Mouse (Mus musculus): ENCODE results near the gene Mblac2. TPM values are rescaled to one million over a fixed set of nuclear protein-coding genes. Genes with fewer than 3 reads are reported as not detected.
"Not testable (repeated sequence)": the region's sequence is repeated elsewhere in the genome, so short reads cannot be mapped to it uniquely, and the experiment has no call there.

The Mblac2 gene
- total and polyA plus RNA-seq, 3 experiments, result 0.58 to 1.2 TPM; not detected in 1

DNA sequence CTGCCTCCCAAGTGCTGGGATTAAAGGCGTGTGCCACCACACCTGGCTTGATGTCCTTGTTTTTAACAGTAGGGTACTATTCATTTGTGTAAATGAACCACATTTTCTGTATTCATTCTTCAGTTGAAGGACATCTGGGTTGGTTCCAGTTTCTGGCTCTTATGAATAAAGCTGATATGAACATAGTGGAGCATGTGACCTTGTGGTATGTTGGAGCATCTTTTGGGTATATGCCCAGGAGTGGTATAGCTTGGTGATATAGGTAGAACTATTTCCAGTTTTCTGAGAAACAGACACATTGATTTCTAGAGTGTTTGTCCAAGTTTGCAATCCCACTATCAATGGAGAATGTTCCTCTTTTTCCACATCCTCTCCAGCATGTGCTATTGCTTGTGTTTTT is 2.8 kb downstream of the Mblac2 start:
- no peak overlapping the region for H3K4me3 ChIP-seq (ENCODE audit: control insufficient read depth in 1 of 2, insufficient read depth in 1 of 2, low read depth in 2 of 2, low read length in 2 of 2)
- peaks cover 0 to 17% of the 10 kb centered on the region in 2 experiments; a peak in 2 of 4 replicates for H3K36me3 ChIP-seq (ENCODE audit: control insufficient read depth in 1 of 2, insufficient read depth in 2 of 2, low read length in 2 of 2)
- peaks cover 10% of the 10 kb centered on the region for H3K79me2 ChIP-seq (ENCODE audit: control insufficient read depth, insufficient read depth, low read length, poor library complexity)

DNA sequence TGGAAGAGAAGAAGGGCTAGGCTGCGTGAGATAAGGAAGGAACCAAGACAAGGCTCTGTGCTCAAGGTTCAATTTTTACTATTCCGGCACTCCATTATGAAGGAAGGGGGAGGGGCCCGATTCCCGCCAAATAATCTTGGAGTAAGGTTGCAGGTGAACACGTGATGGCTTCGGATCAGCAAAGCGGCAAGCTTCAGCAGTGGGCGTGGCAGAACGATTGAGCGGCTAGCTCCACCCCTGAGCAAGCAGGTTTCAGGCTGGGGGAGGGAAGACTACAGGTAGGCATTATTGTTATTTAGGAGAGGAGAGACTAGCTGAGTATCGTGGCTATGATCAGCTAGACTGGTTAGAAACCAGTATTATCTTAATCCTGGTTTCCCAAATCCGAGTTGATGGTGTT is 17.0 kb downstream of the Mblac2 start:
- peaks cover 0 to 12% of the 10 kb centered on the region in 2 experiments; a peak in 2 of 4 replicates for H3K36me3 ChIP-seq (ENCODE audit: control insufficient read depth in 1 of 2, insufficient read depth in 2 of 2, low read length in 2 of 2)
- not testable (repeated sequence) for H3K27me3 ChIP-seq (ENCODE audit: control insufficient read depth in 1 of 2, insufficient read depth in 2 of 2, low read length in 2 of 2); H3K9ac ChIP-seq (ENCODE audit: control insufficient read depth, low read depth, low read length, poor library complexity, severe bottlenecking); H3K79me2 ChIP-seq (ENCODE audit: control insufficient read depth, insufficient read depth, low read length, poor library complexity); DNase-seq (ENCODE audit: low read depth, low spot score); H3K9me3 ChIP-seq (replicated peaks; ENCODE audit: insufficient read depth, low read length); H3K27ac ChIP-seq (ENCODE audit: control insufficient read depth, low read depth, low read length); H3K4me1 ChIP-seq (ENCODE audit: control insufficient read depth in 1 of 2, insufficient read depth in 2 of 2, low read length in 2 of 2); H3K4me3 ChIP-seq (ENCODE audit: control insufficient read depth in 1 of 2, insufficient read depth in 1 of 2, low read depth in 2 of 2, low read length in 2 of 2)

More for the DNA sequence above, 2.8 kb downstream of the Mblac2 start:
- Histone ChIP-seq H3K9ac (ENCODE audit: control insufficient read depth, low read depth, low read length, poor library complexity, severe bottlenecking) (no peak overlapping the region), H3K27ac (ENCODE audit: control insufficient read depth, low read depth, low read length) (no peak overlapping the region), H3K27me3 (ENCODE audit: control insufficient read depth in 1 of 2, insufficient read depth in 2 of 2, low read length in 2 of 2) (no peaks in the 10 kb centered on the region), H3K4me1 (ENCODE audit: control insufficient read depth in 1 of 2, insufficient read depth in 2 of 2, low read length in 2 of 2) (peaks cover 5 to 16% of the 10 kb centered on the region in 2 experiments; a peak in 3 of 4 replicates), H3K9me3 (replicated peaks; ENCODE audit: insufficient read depth, low read length) (no peaks in the 10 kb centered on the region)
- DNase-seq (ENCODE audit: low read depth, low spot score), result peak; percentile 66
- TF ChIP-seq USF2 (IDR thresholded peaks at IDR 0.05; ENCODE audit: borderline replicate concordance in 1 of 2, insufficient read depth in 1 of 2, low read depth in 1 of 2, low read length in 2 of 2) (0 out of 4 replicates have a peak, but pooled peaks of 1 of the 2 experiments have one; percentile 44), ETS1 (IDR thresholded peaks at IDR 0.05; ENCODE audit: low read depth, low read length) (peak; percentile 52), MAX (IDR thresholded peaks at IDR 0.05; ENCODE audit: low read length) (peak; percentile 35; the same call in 1 of the 2 replicates), USF1 (IDR thresholded peaks at IDR 0.05; ENCODE audit: low read depth, low read length) (peak; percentile 87), RCOR1 (IDR thresholded peaks at IDR 0.05; ENCODE audit: low read depth, low read length) (peak; percentile 35; the same call in 1 of the 2 replicates), EP300 (IDR thresholded peaks at IDR 0.05; ENCODE audit: low read depth in 1 of 2, low read length in 2 of 2) (peak in 1 of 2 experiments; percentile 28; a peak in 2 of 4 replicates), CHD1 (IDR thresholded peaks at IDR 0.05; ENCODE audit: low read depth, low read length) (no peak), TCF12 (IDR thresholded peaks at IDR 0.05; ENCODE audit: low read depth, low read length) (peak; percentile 20; the same call in 1 of the 2 replicates), BHLHE40 (IDR thresholded peaks at IDR 0.05; ENCODE audit: borderline replicate concordance, low read depth, low read length) (peak; percentile 78), MAFK (IDR thresholded peaks at IDR 0.05; ENCODE audit: borderline replicate concordance, low read depth, low read length) (no peak), TAL1 (IDR thresholded peaks at IDR 0.05; ENCODE audit: low read length) (no peak), UBTF (IDR thresholded peaks at IDR 0.05; ENCODE audit: borderline replicate concordance, insufficient read depth, low read depth, low read length) (no peak)

DNA sequence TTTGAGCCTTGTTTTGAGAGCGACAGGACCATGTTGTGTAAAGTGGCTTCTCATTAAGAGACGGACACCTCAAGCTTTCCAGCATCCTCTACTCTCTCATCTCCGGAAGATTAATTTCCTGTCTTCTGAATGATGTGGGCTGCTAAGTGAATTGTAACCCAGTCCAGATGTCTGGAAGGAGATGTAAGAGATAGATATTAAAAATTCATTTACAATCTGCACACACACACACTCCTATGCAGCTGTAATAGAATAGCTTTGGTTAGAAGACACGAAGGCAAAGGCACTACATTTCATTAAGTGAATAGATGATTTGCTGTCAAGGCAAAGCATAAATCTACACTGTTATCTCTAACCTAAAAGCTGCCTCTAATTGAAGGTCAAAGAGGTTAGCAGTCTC is 18.0 kb downstream of the Mblac2 start:
- Histone ChIP-seq H3K9me3 (replicated peaks; ENCODE audit: insufficient read depth, low read length) (no peaks in the 10 kb centered on the region), H3K27me3 (ENCODE audit: control insufficient read depth in 1 of 2, insufficient read depth in 2 of 2, low read length in 2 of 2) (no peaks in the 10 kb centered on the region), H3K27ac (ENCODE audit: control insufficient read depth, low read depth, low read length) (no peak overlapping the region), H3K4me1 (ENCODE audit: control insufficient read depth in 1 of 2, insufficient read depth in 2 of 2, low read length in 2 of 2) (peaks cover 5 to 10% of the 10 kb centered on the region in 2 experiments; a peak in 3 of 4 replicates), H3K36me3 (ENCODE audit: control insufficient read depth in 1 of 2, insufficient read depth in 2 of 2, low read length in 2 of 2) (peaks cover 0 to 12% of the 10 kb centered on the region in 2 experiments; a peak in 2 of 4 replicates), H3K4me3 (ENCODE audit: control insufficient read depth in 1 of 2, insufficient read depth in 1 of 2, low read depth in 2 of 2, low read length in 2 of 2) (no peak overlapping the region), H3K9ac (ENCODE audit: control insufficient read depth, low read depth, low read length, poor library complexity, severe bottlenecking) (no peak overlapping the region), H3K79me2 (ENCODE audit: control insufficient read depth, insufficient read depth, low read length, poor library complexity) (no peaks in the 10 kb centered on the region)
- no peak for DNase-seq (ENCODE audit: low read depth, low spot score)
- TF ChIP-seq USF2 (IDR thresholded peaks at IDR 0.05; ENCODE audit: borderline replicate concordance in 1 of 2, insufficient read depth in 1 of 2, low read depth in 1 of 2, low read length in 2 of 2), result no peak
- TF ChIP-seq GATA1 (IDR thresholded peaks at IDR 0.05; ENCODE audit: low read depth, low read length), result no peak
- TF ChIP-seq SIN3A (IDR thresholded peaks at IDR 0.05; ENCODE audit: low read length), result no peak
- no peak for TF ChIP-seq NRF1 (IDR thresholded peaks at IDR 0.05; ENCODE audit: insufficient read depth, low read depth, low read length, poor library complexity, severe bottlenecking)
- TF ChIP-seq MXI1 (IDR thresholded peaks at IDR 0.05; ENCODE audit: low read depth, low read length), result no peak
- no peak for TF ChIP-seq ELF1 (IDR thresholded peaks at IDR 0.05; ENCODE audit: low read depth, low read length)
- TF ChIP-seq UBTF (IDR thresholded peaks at IDR 0.05; ENCODE audit: borderline replicate concordance, insufficient read depth, low read depth, low read length), result no peak
- no peak for TF ChIP-seq CTCF (IDR thresholded peaks at IDR 0.05 in 2 of 3, conservative IDR thresholded peaks at IDR 0.05 in 1 of 3; ENCODE audit: control insufficient read depth in 1 of 3, insufficient read depth in 1 of 3, low read depth in 2 of 3, low read length in 3 of 3, poor library complexity in 1 of 3, severe bottlenecking in 1 of 3)
- TF ChIP-seq HCFC1 (IDR thresholded peaks at IDR 0.05; ENCODE audit: low read depth, low read length), result no peak
- TF ChIP-seq POLR2AphosphoS5 (IDR thresholded peaks at IDR 0.05; ENCODE audit: borderline replicate concordance, low read depth, low read length), result no peak
- no peak for TF ChIP-seq MYC (IDR thresholded peaks at IDR 0.05; ENCODE audit: low read depth, low read length)
- TF ChIP-seq POLR2A (IDR thresholded peaks at IDR 0.05; ENCODE audit: control insufficient read depth in 1 of 2, insufficient read depth in 1 of 2, low read depth in 1 of 2, low read length in 2 of 2, poor library complexity in 1 of 2), result no peak
- TF ChIP-seq KAT2A (conservative IDR thresholded peaks at IDR 0.05; ENCODE audit: low read depth, low read length), result no peak
- no peak for TF ChIP-seq ZKSCAN1 (IDR thresholded peaks at IDR 0.05; ENCODE audit: low read depth, low read length)
- TF ChIP-seq POLR2AphosphoS2 (IDR thresholded peaks at IDR 0.05; ENCODE audit: low read length), result no peak
